Mouse (Mus musculus) heart, embryonic 12.5 days (tissue): ENCODE measurements around the gene Bhlhe23. TPM values are rescaled to one million over a fixed set of nuclear protein-coding genes. Genes with fewer than 3 reads are reported as not detected.

Experiments
- ATAC-seq: fragments of 200-750 bp; cut with Nextera tagmentation; 2 replicates; pipeline ENCODE4 v1.8.0; 2017; ENCODE audit warnings: moderate TSS enrichment, moderate library complexity; ENCODE audit not compliant: insufficient number of reproducible peaks, low FRiP score
- H3K27ac ChIP-seq: fragments of 300-500 bp; sonication (generic); 2 replicates; pipeline ENCODE4 v1.5.1; 2016; ENCODE audit warnings: mild to moderate bottlenecking, moderate library complexity; ENCODE audit not compliant: poor library complexity, severe bottlenecking
- H3K27me3 ChIP-seq: fragments of 300-500 bp; sonication (generic); replicated peaks from 2 replicates; pipeline ENCODE4 v1.6.1; 2016; ENCODE audit warnings: mild to moderate bottlenecking, moderate library complexity
- H3K36me3 ChIP-seq: fragments of 300-500 bp; sonication (generic); 2 replicates; pipeline ENCODE4 v1.6.1; 2016; ENCODE audit warnings: mild to moderate bottlenecking, moderate library complexity
- H3K4me1 ChIP-seq: fragments of 300-500 bp; sonication (generic); replicated peaks from 2 replicates; pipeline ENCODE4 v1.6.1; 2016; ENCODE audit warnings: mild to moderate bottlenecking
- H3K4me2 ChIP-seq: fragments of 300-500 bp; sonication (generic); 2 replicates; pipeline ENCODE4 v1.6.1; 2016; ENCODE audit warnings: mild to moderate bottlenecking, moderate library complexity
- H3K4me3 ChIP-seq: fragments of 300-500 bp; sonication (generic); 2 replicates; pipeline ENCODE4 v1.5.1; 2016; ENCODE audit warnings: mild to moderate bottlenecking
- H3K9ac ChIP-seq: fragments of 300-500 bp; sonication (generic); 2 replicates; pipeline ENCODE4 v1.6.1; 2016; ENCODE audit warnings: mild to moderate bottlenecking, moderate library complexity
- H3K9me3 ChIP-seq: fragments of 300-500 bp; sonication (generic); replicated peaks from 2 replicates; pipeline ENCODE4 v1.6.1; 2016; ENCODE audit warnings: mild to moderate bottlenecking, moderate library complexity
- WGBS: fragments of 180-500 bp; shearing (Covaris S2); methylation state at CpG from one replicate; pipeline ENCODE4 v1.1.7; 2016; 5-methylcytosine and 5-hydroxymethylcytosine counted together
- polyA plus RNA-seq: library from polyadenylated mRNA; unstranded; fragments of >200 nt; fragmentation: Nextera tagmentation; extraction: Ambion mirVana; gene quantifications from 2 replicates; pipeline ENCODE4 v1.2.1, GENCODE M21; 2016

The Bhlhe23 gene
- polyA plus RNA-seq, 1 experiment from 2014 or later: not detected

DNA sequence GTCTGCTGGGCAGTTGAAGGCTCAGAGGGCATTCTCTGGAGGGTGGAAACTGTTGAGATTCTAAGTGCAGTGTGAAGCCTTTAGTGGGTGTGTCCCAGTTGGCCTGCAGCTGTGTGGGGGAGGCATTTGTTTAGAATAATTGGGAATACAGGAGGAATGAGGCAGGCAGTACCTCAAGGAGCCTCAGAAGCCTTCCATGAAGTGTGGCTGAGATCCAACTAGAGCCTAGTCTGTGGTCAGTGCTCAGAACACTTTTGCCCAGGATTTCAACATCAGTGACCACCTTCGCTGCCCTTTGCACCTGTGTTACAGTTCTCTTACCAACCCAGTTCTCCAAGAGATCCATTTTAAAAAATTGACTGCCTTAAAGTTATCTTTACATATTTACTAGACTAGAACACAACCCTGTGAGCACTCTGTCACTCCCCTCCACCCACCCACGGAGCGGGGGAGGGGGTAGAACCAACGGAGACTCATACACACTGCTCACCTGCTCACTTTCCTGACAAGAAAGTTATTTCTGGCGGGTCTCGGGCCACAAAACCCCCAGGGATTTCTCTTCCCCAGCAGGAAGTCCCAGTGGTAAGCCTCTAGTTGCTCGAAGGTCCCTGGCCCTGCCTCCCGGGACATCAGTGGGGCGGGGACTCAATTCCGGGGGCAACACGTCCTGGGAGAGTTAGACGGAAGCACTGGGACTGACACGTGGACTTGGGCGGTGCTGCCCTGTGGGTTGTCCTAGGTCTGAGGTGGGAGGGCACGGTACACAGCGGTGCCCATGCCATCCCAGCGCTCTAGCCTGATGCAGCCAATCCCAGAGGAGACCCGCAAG is 51.9 kb downstream of the Bhlhe23 start, which contains the start of gene Slc17a9:
Gene Slc17a9, plus strand, starts transcription at position 679 of the 829 bp plus-strand sequence.
- no peaks in the 10 kb centered on the region for H3K27me3 ChIP-seq
- peak within 1 kb of the TSS; percentile 53 for H3K9ac ChIP-seq
- peak within 1 kb of the TSS; percentile 29 for H3K4me3 ChIP-seq
- WGBS: 5% methylated on average over 18 of the region's 18 CpGs
- peaks cover 40% of the 10 kb centered on the region for H3K36me3 ChIP-seq
- H3K27ac ChIP-seq: no peak within 1 kb of the TSS
- H3K4me1 ChIP-seq: peaks cover 17% of the 10 kb centered on the region
- H3K4me2 ChIP-seq: peak within 1 kb of the TSS; percentile 70
- H3K9me3 ChIP-seq: no peaks in the 10 kb centered on the region
- ATAC-seq: peak; percentile 51; the same call in 1 of the 2 replicates

Other genes starting within 250 kb of the Bhlhe23 start
- gene Mrgbp, start 195.6 kb downstream of the Bhlhe23 start, polyA plus RNA-seq: 25.1 and 25.3 TPM in 2 replicates
- 58.0 and 62.1 TPM in 2 replicates for gene Ogfr, start 187.7 kb downstream of the Bhlhe23 start, polyA plus RNA-seq
- 34.0 and 36.8 TPM in 2 replicates for gene Col9a3, start 179.1 kb downstream of the Bhlhe23 start, polyA plus RNA-seq
- gene Tcfl5, start 134.2 kb downstream of the Bhlhe23 start, polyA plus RNA-seq: 0.13 TPM in 1 of 2 replicates, not detected in the other
- gene Dido1, start 66.9 kb downstream of the Bhlhe23 start, polyA plus RNA-seq: 23.6 and 24.2 TPM in 2 replicates
- 45.3 and 47.8 TPM in 2 replicates for gene Gid8, start 66.8 kb downstream of the Bhlhe23 start, polyA plus RNA-seq
- 0.59 and 0.69 TPM in 2 replicates for gene Slc17a9, start 51.6 kb downstream of the Bhlhe23 start, polyA plus RNA-seq
- gene Ythdf1, start 144.0 kb upstream of the Bhlhe23 start, polyA plus RNA-seq: 44.9 and 47.0 TPM in 2 replicates
- 0.32 and 0.46 TPM in 2 replicates for gene Birc7, start 152.1 kb upstream of the Bhlhe23 start, polyA plus RNA-seq
- gene Nkain4, start 177.8 kb upstream of the Bhlhe23 start, polyA plus RNA-seq: 36.1 and 37.1 TPM in 2 replicates
- gene Arfgap1, start 190.3 kb upstream of the Bhlhe23 start, polyA plus RNA-seq: 87.0 and 88.0 TPM in 2 replicates
- 0.20 and 0.23 TPM in 2 replicates for gene Col20a1, start 209.6 kb upstream of the Bhlhe23 start, polyA plus RNA-seq